18 mouse cellular contexts compared by ENCODE assay signal in the genomic region with DNA sequence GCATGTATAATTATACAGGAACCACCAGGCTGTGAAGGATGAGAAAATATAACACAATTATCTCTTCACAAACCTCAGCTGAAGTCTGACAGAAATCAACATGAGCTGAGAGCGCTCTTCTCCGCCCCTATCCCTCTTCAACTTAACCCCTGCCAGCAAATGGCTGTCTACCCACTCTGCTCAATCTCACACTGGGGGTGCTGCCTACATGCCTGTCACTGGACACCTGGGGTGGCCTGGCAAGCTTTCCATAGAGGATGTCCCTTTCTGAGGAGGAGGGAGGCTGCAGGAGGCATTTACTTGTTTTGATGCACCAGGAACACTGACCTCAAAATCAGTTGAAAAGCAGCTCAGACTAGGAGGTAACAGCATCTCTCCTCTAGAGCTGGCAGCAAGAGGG.
DNase-seq lines count a peak whose midpoint lies in the region; ATAC-seq and TF ChIP-seq lines count a peak whose summit lies in the region.
"Had no signal": no experiment of that assay in that cellular context is flagged by ENCODE, and none has a peak within 500 bp of the region (broad histone marks: within the 10 kb centered on the region; RNA-seq: fewer than 3 reads in every experiment).

No protein-coding gene starts in this region.

- H3K36me3 ChIP-seq in forebrain, embryonic 12.5 days (replicated peaks) = no peaks in the 10 kb centered on the region
- no peaks in the 10 kb centered on the region for H3K36me3 ChIP-seq in forebrain, embryonic 11.5 days (ENCODE audit: control insufficient read depth, insufficient read depth, low read length)
- no peaks in the 10 kb centered on the region for H3K36me3 ChIP-seq in hindbrain, postnatal 0 days (ENCODE audit: insufficient read depth, low read length)
- H3K36me3 ChIP-seq: limb, embryonic 15.5 days; midbrain, embryonic 12.5 days; neural tube, embryonic 12.5 days had no signal

- WGBS in forebrain, embryonic 12.5 days = 75% methylated on average over 2 of the region's 2 CpGs
- WGBS in forebrain, embryonic 11.5 days = 78% methylated on average over 2 of the region's 2 CpGs
- 29% methylated on average over 2 of the region's 2 CpGs for WGBS in hindbrain, postnatal 0 days

- H3K9me3 ChIP-seq in forebrain, embryonic 12.5 days = no peaks in the 10 kb centered on the region
- no peaks in the 10 kb centered on the region for H3K9me3 ChIP-seq in forebrain, embryonic 11.5 days (ENCODE audit: control insufficient read depth, low read length)
- no peaks in the 10 kb centered on the region for H3K9me3 ChIP-seq in hindbrain, postnatal 0 days (ENCODE audit: low read length)
- H3K9me3 ChIP-seq: limb, embryonic 15.5 days; midbrain, embryonic 12.5 days; neural tube, embryonic 12.5 days had no signal

- no peak for TF ChIP-seq CTCF in hindbrain, postnatal 0 days (IDR thresholded peaks at IDR 0.05; ENCODE audit: low read depth)

- no peak overlapping the region for H3K9ac ChIP-seq in forebrain, embryonic 12.5 days
- no peak overlapping the region for H3K9ac ChIP-seq in forebrain, embryonic 11.5 days (ENCODE audit: low read length)
- H3K9ac ChIP-seq in hindbrain, postnatal 0 days (replicated peaks; ENCODE audit: low read length) = no peak overlapping the region
- H3K9ac ChIP-seq: limb, embryonic 15.5 days; midbrain, embryonic 12.5 days; neural tube, embryonic 12.5 days had no signal

- no peak overlapping the region for H3K27ac ChIP-seq in forebrain, embryonic 12.5 days
- H3K27ac ChIP-seq in forebrain, embryonic 11.5 days (ENCODE audit: low read depth, low read length) = no peak overlapping the region
- H3K27ac ChIP-seq in hindbrain, postnatal 0 days = peak overlapping the region; percentile 36; the same call in 1 of the 2 replicates
- H3K27ac ChIP-seq: limb, embryonic 15.5 days; midbrain, embryonic 12.5 days; neural tube, embryonic 12.5 days had no signal

- no peak overlapping the region for H3K4me3 ChIP-seq in forebrain, embryonic 12.5 days (replicated peaks)
- H3K4me3 ChIP-seq in forebrain, embryonic 11.5 days (ENCODE audit: low read depth, low read length) = no peak overlapping the region
- no peak overlapping the region for H3K4me3 ChIP-seq in hindbrain, postnatal 0 days (ENCODE audit: low read length)
- H3K4me3 ChIP-seq: limb, embryonic 15.5 days; midbrain, embryonic 12.5 days; neural tube, embryonic 12.5 days had no signal

- peak; percentile 71; the same call in 1 of the 2 replicates for ATAC-seq in forebrain, embryonic 12.5 days (ENCODE audit: low FRiP score)
- no peak for ATAC-seq in forebrain, embryonic 11.5 days (replicated peaks; ENCODE audit: low FRiP score)
- ATAC-seq in hindbrain, postnatal 0 days = 0 out of 2 replicates have a peak, but pooled peaks have one; percentile 24
- ATAC-seq: activated CD4-positive, CD25-positive, alpha-beta regulatory T cell, adult 4 months had no signal

- no peak for DNase-seq in forebrain, embryonic 11.5 days (ENCODE audit: low spot score)
- peak; percentile 43 for DNase-seq in left cerebral cortex, postnatal 4 days
- no peak for DNase-seq in left cerebral cortex, postnatal 25 days (ENCODE audit: low spot score in 2 of 2)
- DNase-seq in cerebellum, postnatal 36 days = peak; percentile 11 to 20
- DNase-seq in hindbrain, postnatal 0 days (ENCODE audit: low spot score) = peak; percentile 28
- no peak for DNase-seq in right cerebral cortex, postnatal 14 days
- DNase-seq in thymus, postnatal 25 days = no peak
- DNase-seq: adrenal gland, postnatal 36 days; gastrocnemius, postnatal 10 days; heart, postnatal 10 days; kidney, adult 9 months; kidney, postnatal 36 days; lung, postnatal 36 days had no signal

- H3K4me2 ChIP-seq in forebrain, embryonic 12.5 days = no peak overlapping the region
- H3K4me2 ChIP-seq in forebrain, embryonic 11.5 days (ENCODE audit: low read depth, low read length, severe bottlenecking) = no peak overlapping the region
- no peak overlapping the region for H3K4me2 ChIP-seq in hindbrain, postnatal 0 days (ENCODE audit: low read depth, low read length)
- H3K4me2 ChIP-seq: limb, embryonic 15.5 days; midbrain, embryonic 12.5 days; neural tube, embryonic 12.5 days had no signal

- no peaks in the 10 kb centered on the region for H3K27me3 ChIP-seq in forebrain, embryonic 12.5 days
- no peaks in the 10 kb centered on the region for H3K27me3 ChIP-seq in forebrain, embryonic 11.5 days (ENCODE audit: control insufficient read depth, insufficient read depth, low read length)
- H3K27me3 ChIP-seq in hindbrain, postnatal 0 days (ENCODE audit: insufficient read depth, low read length) = no peaks in the 10 kb centered on the region
- H3K27me3 ChIP-seq: limb, embryonic 15.5 days; midbrain, embryonic 12.5 days; neural tube, embryonic 12.5 days had no signal

- intact Hi-C loops in left cerebral cortex, postnatal 4 days (cut with DNase I) = no loop called here
- intact Hi-C loops in left cerebral cortex, postnatal 25 days (cut with DNase I) = no loop called here

- H3K4me1 ChIP-seq in forebrain, embryonic 12.5 days = no peaks in the 10 kb centered on the region
- no peaks in the 10 kb centered on the region for H3K4me1 ChIP-seq in forebrain, embryonic 11.5 days (replicated peaks; ENCODE audit: control insufficient read depth, insufficient read depth, low read length)
- peaks cover 6% of the 10 kb centered on the region for H3K4me1 ChIP-seq in hindbrain, postnatal 0 days (ENCODE audit: insufficient read depth, low read length)
- H3K4me1 ChIP-seq: limb, embryonic 15.5 days; midbrain, embryonic 12.5 days; neural tube, embryonic 12.5 days had no signal

Comparison
In these comparisons a context has a peak if more than half of its experiments do, and no peak if none do; other contexts are left out.
1. DNase-seq: peak in left cerebral cortex, postnatal 4 days (single experiment), cerebellum, postnatal 36 days (2 of 2) and hindbrain, postnatal 0 days (single experiment); none in forebrain, embryonic 11.5 days (single experiment), left cerebral cortex, postnatal 25 days (0 of 2), right cerebral cortex, postnatal 14 days (single experiment) and thymus, postnatal 25 days (single experiment).